Mouse (Mus musculus): Measurements from ENCODE around the gene Acvr1.

DNA sequence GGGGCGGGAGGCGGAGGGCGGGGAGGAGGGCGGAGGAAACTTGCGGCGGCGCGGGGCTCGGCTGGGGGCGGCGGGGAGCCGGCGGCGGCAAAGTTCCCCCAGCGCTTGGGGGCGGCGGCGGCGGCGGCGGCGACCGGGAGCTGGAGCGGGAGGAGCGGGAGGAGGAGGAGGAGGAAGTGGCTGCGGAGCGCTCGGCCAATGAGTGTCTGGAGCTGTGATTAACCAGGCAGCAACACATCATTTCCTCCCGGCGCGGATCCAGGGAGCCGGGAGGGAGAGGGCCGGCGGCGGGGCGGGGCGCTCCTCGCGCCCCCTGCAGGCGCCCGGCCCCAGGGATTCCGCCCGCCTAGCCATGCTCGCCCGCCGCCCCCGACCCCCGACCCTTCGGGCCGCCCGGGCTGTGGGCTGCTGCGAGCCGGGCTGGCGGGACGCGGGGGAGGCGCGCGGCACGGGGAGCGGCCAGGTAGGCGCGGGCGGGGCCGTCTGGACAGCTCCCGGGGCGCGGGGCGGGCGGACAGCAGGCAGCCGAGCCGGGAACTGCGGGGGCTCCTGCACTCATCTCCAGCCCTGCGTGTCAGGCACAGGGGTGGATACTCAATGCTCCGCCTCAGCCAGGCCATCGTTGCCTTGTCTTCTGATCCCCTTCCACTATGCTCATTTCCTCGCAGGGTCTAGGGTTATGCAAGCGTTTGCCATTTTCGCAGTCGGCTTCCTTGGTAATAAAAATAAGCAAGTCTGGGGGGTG, at the start of gene Acvr1, which contains the start of gene Upp2:
- no peak for TF ChIP-seq POLR2A (IDR thresholded peaks at IDR 0.05; ENCODE audit: control insufficient read depth, extremely low read depth, insufficient read depth, low read length, poor library complexity)
- TF ChIP-seq CTCF (IDR thresholded peaks at IDR 0.05; ENCODE audit: borderline replicate concordance, control insufficient read depth, extremely low read depth, insufficient read depth, low read length, poor library complexity), result 0 out of 2 replicates have a peak, but pooled peaks have one; percentile 18
